Mouse (Mus musculus) stomach, embryonic 16.5 days (tissue): ENCODE data around the gene Sele. TPM values are rescaled to one million over a fixed set of nuclear protein-coding genes. Genes with fewer than 3 reads are reported as not detected.

Source experiments
- ATAC-seq: fragments of 200-750 bp; cut with Nextera tagmentation; 2 replicates; pipeline ENCODE4 v1.8.0; 2017; ENCODE audit warnings: moderate number of reproducible peaks, moderate TSS enrichment; ENCODE audit not compliant: insufficient read depth, low FRiP score
- H3K27ac ChIP-seq: fragments of 300-500 bp; sonication (generic); 2 replicates; pipeline ENCODE4 v1.5.1; 2014; ENCODE audit warnings: low read length
- H3K27me3 ChIP-seq: fragments of 300-500 bp; sonication (generic); 2 replicates; pipeline ENCODE4 v1.6.1; 2014; ENCODE audit warnings: low read length, control low read depth, mixed read lengths; ENCODE audit not compliant: control insufficient read depth, insufficient read depth
- H3K36me3 ChIP-seq: fragments of 300-500 bp; sonication (generic); 2 replicates; pipeline ENCODE4 v1.6.1; 2014; ENCODE audit warnings: low read length; ENCODE audit not compliant: control insufficient read depth, insufficient read depth
- H3K4me1 ChIP-seq: fragments of 300-500 bp; sonication (generic); 2 replicates; pipeline ENCODE4 v1.6.1; 2014; ENCODE audit warnings: low read length, control low read depth, mixed read lengths; ENCODE audit not compliant: control insufficient read depth, insufficient read depth
- H3K4me2 ChIP-seq: fragments of 300-500 bp; sonication (generic); 2 replicates; pipeline ENCODE4 v1.6.1; 2014; ENCODE audit warnings: low read depth, low read length, mixed read lengths
- H3K4me3 ChIP-seq: fragments of 300-500 bp; sonication (generic); replicated peaks from 2 replicates; pipeline ENCODE4 v1.5.1; 2014; ENCODE audit warnings: mild to moderate bottlenecking, low read length
- H3K9ac ChIP-seq: fragments of 300-500 bp; sonication (generic); 2 replicates; pipeline ENCODE4 v1.6.1; 2014; ENCODE audit warnings: low read length
- H3K9me3 ChIP-seq: fragments of 300-500 bp; sonication (generic); replicated peaks from 2 replicates; pipeline ENCODE4 v1.6.1; 2016; ENCODE audit warnings: low read length, control low read depth; ENCODE audit not compliant: control insufficient read depth
- WGBS: fragments of 180-500 bp; shearing (Covaris S2); extraction: QIAGEN DNeasy Blood & Tissue Kit; methylation state at CpG from one replicate; pipeline ENCODE4 v1.1.7; 2014; 5-methylcytosine and 5-hydroxymethylcytosine counted together
- polyA plus RNA-seq: library from polyadenylated mRNA; unstranded; fragments of >200 nt; fragmentation: Nextera tagmentation; extraction: Ambion mirVana; gene quantifications from 2 replicates; pipeline ENCODE4 v1.2.1, GENCODE M21; 2015

The Sele gene
- polyA plus RNA-seq, 1 experiment from 2014 or later, result 0.05 TPM

- Histone ChIP-seq H3K4me1 (no peaks in the 10 kb centered on the region), H3K4me2 (no peak overlapping the region), H3K27me3 (no peaks in the 10 kb centered on the region), H3K36me3 (no peaks in the 10 kb centered on the region), H3K4me3 (no peak overlapping the region), H3K27ac (no peak overlapping the region), H3K9ac (no peak overlapping the region), H3K9me3 (no peaks in the 10 kb centered on the region)
- 85% methylated on average over 4 of the region's 4 CpGs for WGBS
- no peak for ATAC-seq
Observed at GRCm38 (mm10) chr1:164025685-164026084, 22.3 kb upstream of the Sele start.

GRCm38 (mm10) chr1:164027416-164027815 lies 20.6 kb upstream of the Sele start:
- no peaks in the 10 kb centered on the region for H3K36me3 ChIP-seq
- H3K9ac ChIP-seq, result no peak overlapping the region
- H3K4me1 ChIP-seq, result no peaks in the 10 kb centered on the region
- H3K4me3 ChIP-seq, result no peak overlapping the region
- WGBS, result 56% methylated on average over 5 of the region's 5 CpGs
- H3K27me3 ChIP-seq, result no peaks in the 10 kb centered on the region
- no peak overlapping the region for H3K4me2 ChIP-seq
- no peaks in the 10 kb centered on the region for H3K9me3 ChIP-seq
- ATAC-seq, result no peak
- no peak overlapping the region for H3K27ac ChIP-seq

DNA sequence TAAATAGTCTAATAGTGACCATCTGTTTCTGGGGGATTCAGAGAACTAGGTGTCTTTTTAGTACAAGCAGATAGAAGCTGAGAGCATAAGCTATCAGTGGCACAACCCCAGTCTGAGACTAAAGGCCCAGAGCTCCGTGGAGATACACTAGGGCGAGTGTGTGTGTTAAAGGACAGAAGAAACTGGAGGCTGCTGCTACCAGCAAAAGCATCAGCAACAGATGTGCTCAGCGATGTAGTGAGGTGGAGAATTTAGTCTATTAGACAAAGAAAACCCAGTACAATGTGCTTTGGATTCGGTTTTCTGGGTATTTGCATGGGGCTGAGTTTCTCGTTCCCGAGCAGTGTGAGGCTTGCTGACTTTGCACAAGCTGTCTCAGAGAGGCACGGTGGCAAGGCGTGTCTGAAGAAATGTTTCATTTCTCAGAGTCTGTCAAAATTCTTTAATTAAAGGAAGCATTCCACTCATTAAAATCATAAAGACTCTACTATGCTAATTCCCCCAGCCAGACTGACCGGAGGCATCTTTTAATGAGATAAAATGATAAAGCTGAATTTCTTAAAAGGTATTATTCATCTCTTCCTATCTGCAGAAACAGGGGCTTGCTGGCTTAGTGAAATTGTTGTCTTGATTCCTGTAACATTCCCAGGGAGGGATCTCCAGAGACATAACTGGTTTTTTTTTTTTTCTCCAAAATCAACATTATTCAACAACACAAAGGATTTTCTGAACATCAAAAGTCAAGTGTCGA lies 7.5 kb upstream of the Sele start:
- Histone ChIP-seq H3K36me3 (no peaks in the 10 kb centered on the region), H3K9me3 (no peaks in the 10 kb centered on the region), H3K4me3 (no peak overlapping the region), H3K4me1 (no peaks in the 10 kb centered on the region), H3K9ac (no peak overlapping the region), H3K4me2 (no peak overlapping the region), H3K27ac (no peak overlapping the region), H3K27me3 (no peaks in the 10 kb centered on the region)
- no peak for ATAC-seq
- WGBS, result 70% methylated on average over 10 of the region's 10 CpGs

DNA sequence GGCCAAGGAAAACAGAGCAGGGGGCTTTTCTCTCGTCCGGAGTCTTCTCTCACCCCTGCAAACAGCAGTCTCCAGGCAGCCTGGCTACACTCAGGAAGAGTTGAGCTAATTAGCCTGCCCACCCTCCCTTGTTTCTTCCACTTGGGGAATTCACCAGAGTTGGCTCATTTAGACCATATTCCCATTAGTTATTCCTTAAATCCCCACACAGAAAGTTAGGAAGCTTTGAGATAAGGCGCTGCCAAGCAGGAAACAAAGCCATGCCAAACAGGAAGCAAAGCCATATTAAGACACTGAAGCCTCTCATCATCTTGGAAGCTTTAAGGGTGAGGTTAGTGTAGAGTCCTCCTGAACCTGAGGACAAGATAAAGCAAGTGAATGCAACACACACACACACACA lies 4.5 kb upstream of the Sele start:
- no peak for ATAC-seq
- no peaks in the 10 kb centered on the region for H3K27me3 ChIP-seq
- no peak overlapping the region for H3K4me3 ChIP-seq
- no peaks in the 10 kb centered on the region for H3K4me1 ChIP-seq
- H3K9me3 ChIP-seq, result no peaks in the 10 kb centered on the region
- H3K4me2 ChIP-seq, result no peak overlapping the region
- no peak overlapping the region for H3K27ac ChIP-seq
- 56% methylated on average over 3 of the region's 3 CpGs for WGBS
- no peak overlapping the region for H3K9ac ChIP-seq
- no peaks in the 10 kb centered on the region for H3K36me3 ChIP-seq

DNA sequence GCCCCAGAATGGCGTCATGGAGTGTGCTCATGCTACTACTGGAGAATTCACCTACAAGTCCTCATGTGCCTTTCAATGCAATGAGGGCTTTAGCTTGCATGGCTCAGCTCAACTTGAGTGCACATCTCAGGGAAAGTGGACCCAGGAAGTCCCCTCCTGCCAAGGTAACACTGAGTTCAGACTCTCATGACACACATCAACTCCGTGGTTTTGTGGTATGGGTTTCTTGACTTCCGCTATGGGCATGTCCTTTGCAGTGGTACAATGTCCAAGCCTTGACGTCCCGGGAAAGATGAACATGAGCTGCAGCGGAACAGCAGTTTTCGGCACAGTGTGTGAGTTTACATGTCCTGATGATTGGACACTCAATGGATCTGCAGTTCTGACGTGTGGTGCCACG lies 5.5 kb downstream of the Sele start:
- ATAC-seq, result no peak

GRCm38 (mm10) chr1:164054800-164055199 lies 6.8 kb downstream of the Sele start:
- H3K36me3 ChIP-seq, result no peaks in the 10 kb centered on the region
- ATAC-seq, result no peak
- H3K4me1 ChIP-seq, result no peaks in the 10 kb centered on the region
- H3K27ac ChIP-seq, result no peak overlapping the region
- no peak overlapping the region for H3K9ac ChIP-seq
- no peaks in the 10 kb centered on the region for H3K9me3 ChIP-seq
- H3K4me3 ChIP-seq, result no peak overlapping the region
- no peak overlapping the region for H3K4me2 ChIP-seq
- H3K27me3 ChIP-seq, result no peaks in the 10 kb centered on the region
- 34% methylated on average over 2 of the region's 2 CpGs for WGBS

More for the DNA sequence above, 5.5 kb downstream of the Sele start:
- Histone ChIP-seq H3K4me3 (no peak overlapping the region), H3K9ac (no peak overlapping the region), H3K9me3 (no peaks in the 10 kb centered on the region), H3K27ac (no peak overlapping the region), H3K36me3 (no peaks in the 10 kb centered on the region), H3K4me2 (no peak overlapping the region), H3K27me3 (no peaks in the 10 kb centered on the region), H3K4me1 (no peaks in the 10 kb centered on the region)
- WGBS, result 95% methylated on average over 9 of the region's 9 CpGs

DNA sequence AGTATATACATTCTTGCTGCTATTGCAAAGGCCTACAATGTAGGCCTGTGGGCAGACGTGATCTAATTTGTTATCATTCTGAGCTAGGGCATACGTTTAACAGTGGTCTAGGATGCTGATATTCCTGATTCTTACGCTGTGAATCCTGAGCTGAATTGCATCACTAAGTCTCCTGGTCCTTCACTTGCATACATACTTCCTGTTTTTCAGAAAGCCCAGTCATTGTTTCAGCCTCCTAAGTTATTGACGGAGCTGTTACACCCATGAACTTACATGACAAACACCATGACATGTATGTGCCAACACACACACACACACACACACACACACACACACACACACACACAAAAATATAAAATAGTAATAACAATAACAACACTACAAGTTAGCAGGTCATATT lies 12.0 kb downstream of the Sele start:
- Histone ChIP-seq H3K27me3 (no peaks in the 10 kb centered on the region), H3K9me3 (no peaks in the 10 kb centered on the region), H3K4me2 (no peak overlapping the region), H3K4me3 (no peak overlapping the region), H3K4me1 (no peaks in the 10 kb centered on the region), H3K9ac (no peak overlapping the region), H3K36me3 (no peaks in the 10 kb centered on the region), H3K27ac (no peak overlapping the region)
- 86% methylated on average over 4 of the region's 4 CpGs for WGBS
- ATAC-seq, result no peak

- Histone ChIP-seq H3K4me1 (no peaks in the 10 kb centered on the region), H3K4me2 (no peak overlapping the region), H3K9me3 (no peaks in the 10 kb centered on the region), H3K27ac (no peak overlapping the region), H3K9ac (no peak overlapping the region), H3K36me3 (no peaks in the 10 kb centered on the region), H3K4me3 (no peak overlapping the region), H3K27me3 (no peaks in the 10 kb centered on the region)
- WGBS, result 36% methylated on average over 4 of the region's 4 CpGs
- ATAC-seq, result no peak
Observed at GRCm38 (mm10) chr1:164061278-164061677, 13.2 kb downstream of the Sele start.

DNA sequence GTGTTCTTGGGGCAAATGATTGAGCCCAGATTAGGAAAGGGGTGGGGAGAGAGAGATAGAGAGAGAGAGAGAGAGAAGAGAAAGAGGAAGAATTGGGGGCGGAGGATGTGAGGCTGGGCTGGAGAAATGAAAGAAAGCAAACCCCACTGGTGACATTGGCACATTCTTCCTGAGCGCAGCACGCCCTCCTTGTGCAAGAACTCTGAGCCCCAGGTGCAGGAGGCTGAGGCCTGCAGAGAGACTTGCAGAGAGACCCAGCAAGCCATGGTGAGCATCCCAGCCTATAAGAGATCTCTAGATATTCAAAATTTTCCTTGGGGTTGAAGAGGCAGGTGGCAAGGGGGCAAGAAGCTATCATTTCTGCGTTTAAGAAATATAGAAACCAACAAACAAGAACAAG lies 13.9 kb downstream of the Sele start, which contains the start of gene Sell:
Gene Sell (plus strand): TSS at position 58 of the 400 bp plus-strand sequence.
- H3K27me3 ChIP-seq, result no peaks in the 10 kb centered on the region
- no peaks in the 10 kb centered on the region for H3K9me3 ChIP-seq
- H3K4me3 ChIP-seq, result no peak within 1 kb of the TSS
- no peak for ATAC-seq
- H3K27ac ChIP-seq, result no peak within 1 kb of the TSS
- no peaks in the 10 kb centered on the region for H3K4me1 ChIP-seq
- H3K9ac ChIP-seq, result no peak within 1 kb of the TSS
- 75% methylated on average over 4 of the region's 4 CpGs for WGBS
- no peaks in the 10 kb centered on the region for H3K36me3 ChIP-seq
- no peak within 1 kb of the TSS for H3K4me2 ChIP-seq
